Mouse (Mus musculus): Measurements from ENCODE around the gene Csnk1g2.

GRCm38 (mm10) chr10:80684984-80685383 lies 62.3 kb downstream of the Csnk1g2 start:
- TF ChIP-seq CTCF (IDR thresholded peaks at IDR 0.05; ENCODE audit: low read depth) (no peak), EP300 (optimal IDR thresholded peaks at IDR 0.05) (no peak)
